Mouse (Mus musculus): ENCODE results near the gene Gpatch8.

DNA sequence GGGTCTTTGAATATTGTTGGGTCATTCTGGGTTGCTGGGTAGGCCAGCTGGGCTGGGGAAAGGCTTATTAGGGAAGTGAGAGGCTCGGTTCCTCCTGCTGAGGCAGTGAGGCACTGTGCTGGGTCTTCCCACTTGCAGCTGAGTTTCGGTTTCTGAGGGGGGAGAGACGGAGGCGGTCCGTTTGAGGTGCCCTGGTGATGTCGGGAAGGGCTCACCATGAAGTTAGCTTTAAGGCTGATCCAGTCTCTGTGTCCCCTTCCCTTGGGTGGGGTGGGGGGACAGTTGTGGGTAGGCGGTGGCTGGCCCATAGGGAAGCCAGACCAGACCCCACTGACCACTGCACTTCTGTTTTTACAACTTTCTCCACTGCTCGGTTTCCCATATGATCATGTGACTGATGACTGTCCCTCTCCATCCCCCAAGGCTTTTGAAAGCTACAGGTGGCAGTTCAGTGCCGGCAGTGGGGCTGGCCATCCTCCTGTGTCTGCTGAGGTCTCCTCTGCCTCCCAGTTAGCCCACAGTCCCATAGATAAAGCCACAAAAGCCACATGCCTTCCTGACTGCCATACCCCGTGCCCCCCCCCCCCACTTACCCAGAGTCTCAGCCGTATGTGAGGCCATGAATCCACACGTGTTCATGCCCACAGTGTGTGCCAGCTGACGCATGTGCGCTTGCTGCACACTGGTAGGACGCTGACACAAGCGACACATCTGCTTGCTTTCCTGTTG is 123.9 kb downstream of the Gpatch8 start:
- TF ChIP-seq GATA1 (IDR thresholded peaks at IDR 0.05; ENCODE audit: borderline replicate concordance, low read length) (no peak), FLI1 (IDR thresholded peaks at IDR 0.05; ENCODE audit: low read length) (no peak)
